Mouse (Mus musculus) intestine, postnatal 0 days (tissue): Measurements from ENCODE around the gene Gm6899. TPM values are rescaled to one million over a fixed set of nuclear protein-coding genes. Genes with fewer than 3 reads are reported as not detected.

Experiments used
- ATAC-seq: fragments of 200-750 bp; cut with Nextera tagmentation; 2 replicates; pipeline ENCODE4 v1.8.0; 2017; ENCODE audit warnings: mild to moderate bottlenecking, moderate TSS enrichment, moderate library complexity
- H3K27ac ChIP-seq: fragments of 300-500 bp; sonication (generic); 2 replicates; pipeline ENCODE4 v1.5.1; 2014; ENCODE audit warnings: mild to moderate bottlenecking, low read depth, low read length, moderate library complexity
- H3K27me3 ChIP-seq: fragments of 300-500 bp; sonication (generic); replicated peaks from 2 replicates; pipeline ENCODE4 v1.6.1; 2014; ENCODE audit warnings: low read length, mixed read lengths; ENCODE audit not compliant: control insufficient read depth, insufficient read depth
- H3K36me3 ChIP-seq: fragments of 300-500 bp; sonication (generic); 2 replicates; pipeline ENCODE4 v1.6.1; 2014; ENCODE audit warnings: mild to moderate bottlenecking, moderate library complexity; ENCODE audit not compliant: control insufficient read depth, insufficient read depth
- H3K4me1 ChIP-seq: fragments of 300-500 bp; sonication (generic); replicated peaks from 2 replicates; pipeline ENCODE4 v1.6.1; 2014; ENCODE audit warnings: antibody characterized with exemption, low read length, mixed read lengths; ENCODE audit not compliant: control insufficient read depth, insufficient read depth
- H3K4me2 ChIP-seq: fragments of 300-500 bp; sonication (generic); replicated peaks from 2 replicates; pipeline ENCODE4 v1.6.1; 2014; ENCODE audit warnings: low read depth, mild to moderate bottlenecking, moderate library complexity
- H3K4me3 ChIP-seq: fragments of 300-500 bp; sonication (generic); 2 replicates; pipeline ENCODE4 v1.5.1; 2014; ENCODE audit warnings: low read depth, low read length
- H3K9ac ChIP-seq: fragments of 300-500 bp; sonication (generic); 2 replicates; pipeline ENCODE4 v1.6.1; 2014; ENCODE audit warnings: mild to moderate bottlenecking, low read depth, low read length
- H3K9me3 ChIP-seq: fragments of 300-500 bp; sonication (generic); 2 replicates; pipeline ENCODE4 v1.6.1; 2016; ENCODE audit warnings: mixed run types; ENCODE audit not compliant: control insufficient read depth
- CTCF ChIP-seq: sonication (generic); IDR thresholded peaks from 2 replicates; pipeline ENCODE4 v1.5.1; 2016; ENCODE audit warnings: low read depth, mild to moderate bottlenecking, control low read depth, antibody characterized with exemption, moderate library complexity
- WGBS: fragments of 180-500 bp; shearing (Covaris S2); extraction: QIAGEN DNeasy Blood & Tissue Kit; methylation state at CpG from one replicate; pipeline ENCODE4 v1.1.7; 2014; 5-methylcytosine and 5-hydroxymethylcytosine counted together
- polyA plus RNA-seq: library from polyadenylated mRNA; unstranded; fragments of >200 nt; fragmentation: Nextera tagmentation; extraction: Ambion mirVana; gene quantifications from 2 replicates; pipeline ENCODE4 v1.2.1, GENCODE M21; 2015

Gene Gm6899
- 0.27 TPM in 1 of 2 replicates, not detected in the other for polyA plus RNA-seq

GRCm38 (mm10) chr11:26593061-26594059 lies at the start of gene Gm6899, which contains the start of gene Vrk2:
Gene Gm6899 (plus strand): TSS chr11:26593241.
Gene Vrk2 (minus strand): TSS chr11:26593999.
- WGBS = under 1% methylated on average over 55 of the region's 60 CpGs
- Histone ChIP-seq H3K27me3 (no peaks in the 10 kb centered on the region), H3K4me3 (peak within 1 kb of the TSS; percentile 90), H3K9me3 (no peaks in the 10 kb centered on the region), H3K36me3 (no peaks in the 10 kb centered on the region), H3K9ac (peak within 1 kb of the TSS; percentile 79), H3K27ac (peak within 1 kb of the TSS; percentile 79), H3K4me2 (peak within 1 kb of the TSS; percentile 73), H3K4me1 (peaks cover 5% of the 10 kb centered on the region; the same call in 1 of the 2 replicates)
- peak; percentile 62 for TF ChIP-seq CTCF
- ATAC-seq = peak; percentile 99

- TF ChIP-seq CTCF = no peak
- Histone ChIP-seq H3K4me2 (no peak overlapping the region), H3K27me3 (no peaks in the 10 kb centered on the region), H3K4me3 (no peak overlapping the region), H3K4me1 (no peaks in the 10 kb centered on the region), H3K27ac (no peak overlapping the region), H3K9ac (no peak overlapping the region), H3K9me3 (0 out of 2 replicates have a peak, but pooled peaks cover 4% of the 10 kb centered on the region), H3K36me3 (peaks cover 3% of the 10 kb centered on the region; the same call in 1 of the 2 replicates)
- ATAC-seq = no peak
- 79% methylated on average over 3 of the region's 3 CpGs for WGBS
Measured at GRCm38 (mm10) chr11:26551551-26551950, 41.5 kb upstream of the Gm6899 start.

GRCm38 (mm10) chr11:26585409-26586366 lies 7.4 kb upstream of the Gm6899 start:
- TF ChIP-seq CTCF = no peak
- H3K9ac ChIP-seq = no peak overlapping the region
- 76% methylated on average over 17 of the region's 17 CpGs for WGBS
- no peaks in the 10 kb centered on the region for H3K36me3 ChIP-seq
- no peak overlapping the region for H3K4me2 ChIP-seq
- no peaks in the 10 kb centered on the region for H3K27me3 ChIP-seq
- no peak overlapping the region for H3K27ac ChIP-seq
- H3K9me3 ChIP-seq = no peaks in the 10 kb centered on the region
- ATAC-seq = no peak
- H3K4me3 ChIP-seq = no peak overlapping the region
- H3K4me1 ChIP-seq = no peaks in the 10 kb centered on the region

- Histone ChIP-seq H3K27me3 (no peaks in the 10 kb centered on the region), H3K36me3 (no peaks in the 10 kb centered on the region), H3K9me3 (no peaks in the 10 kb centered on the region), H3K4me1 (no peaks in the 10 kb centered on the region), H3K27ac (no peak overlapping the region), H3K4me2 (no peak overlapping the region), H3K4me3 (no peak overlapping the region), H3K9ac (no peak overlapping the region)
- no peak for ATAC-seq
- TF ChIP-seq CTCF = no peak
- 75% methylated on average over 6 of the region's 6 CpGs for WGBS
Measured at GRCm38 (mm10) chr11:26586367-26587183, 6.5 kb upstream of the Gm6899 start.

- Histone ChIP-seq H3K27ac (no peak overlapping the region), H3K4me2 (no peak overlapping the region), H3K9me3 (no peaks in the 10 kb centered on the region), H3K27me3 (no peaks in the 10 kb centered on the region), H3K36me3 (no peaks in the 10 kb centered on the region), H3K4me3 (no peak overlapping the region), H3K4me1 (no peaks in the 10 kb centered on the region; the same call in 1 of the 2 replicates), H3K9ac (no peak overlapping the region)
- 84% methylated on average over 1 of the region's 1 CpGs for WGBS
- no peak for ATAC-seq
- no peak for TF ChIP-seq CTCF
Measured at GRCm38 (mm10) chr11:26587184-26587524, 5.9 kb upstream of the Gm6899 start.
